Mouse (Mus musculus) brain, embryonic 14.5 days (tissue): ENCODE results near the gene Vgf.

Experiments
- CTCF ChIP-seq: fragments of 200-500 bp; IDR thresholded peaks from 2 replicates; pipeline ENCODE4 v1.5.1; 2012; ENCODE audit warnings: inconsistent platforms, mild to moderate bottlenecking, moderate library complexity, borderline replicate concordance; ENCODE audit not compliant: insufficient read depth, insufficient read length; ENCODE audit errors: extremely low read depth
- POLR2A ChIP-seq: fragments of 200-500 bp; IDR thresholded peaks from 2 replicates; pipeline ENCODE4 v1.6.1; 2012; ENCODE audit warnings: mild to moderate bottlenecking, inconsistent platforms, borderline replicate concordance; ENCODE audit not compliant: poor library complexity, insufficient read depth, insufficient read length, severe bottlenecking; ENCODE audit errors: extremely low read depth

- TF ChIP-seq CTCF (no peak), POLR2A (no peak)
These were observed 6.5 kb downstream of the Vgf start for GRCm38 (mm10) chr5:137032641-137033074.
